Mouse (Mus musculus) embryonic facial prominence, embryonic 10.5 days (tissue): ENCODE measurements at regions not wholly inside any gene's neighbourhood (a gene's known extent, or its start where the extent isn't known, plus 50 kb on each side); places are given as distances from the start of the nearest gene placed in this dataset.

ENCODE experiments used
- DNase-seq: peaks from one replicate; pipeline ENCODE4 v3.0.0-alpha.2; 2017; ENCODE audit warnings: low spot score
- H3K27ac ChIP-seq: fragments of 300-500 bp; sonication (generic); replicated peaks from 2 replicates; pipeline ENCODE4 v1.5.1; 2016; ENCODE audit warnings: mild to moderate bottlenecking
- H3K27me3 ChIP-seq: fragments of 300-500 bp; sonication (generic); replicated peaks from 2 replicates; pipeline ENCODE4 v1.6.1; 2016; ENCODE audit warnings: low read depth, mild to moderate bottlenecking; ENCODE audit not compliant: poor library complexity, severe bottlenecking
- H3K36me3 ChIP-seq: fragments of 300-500 bp; sonication (generic); replicated peaks from 2 replicates; pipeline ENCODE4 v1.6.1; 2016; ENCODE audit warnings: mild to moderate bottlenecking, moderate library complexity
- H3K4me1 ChIP-seq: fragments of 300-500 bp; sonication (generic); 2 replicates; pipeline ENCODE4 v1.6.1; 2016
- H3K4me3 ChIP-seq: fragments of 300-500 bp; sonication (generic); 2 replicates; pipeline ENCODE4 v1.5.1; 2016; ENCODE audit warnings: mild to moderate bottlenecking, moderate library complexity
- H3K9me3 ChIP-seq: fragments of 300-500 bp; sonication (generic); 2 replicates; pipeline ENCODE4 v1.6.1; 2016; ENCODE audit warnings: mild to moderate bottlenecking
- WGBS: fragments of 180-500 bp; shearing (Covaris S2); methylation state at CpG from one replicate; pipeline ENCODE4 v1.1.7; 2016; 5-methylcytosine and 5-hydroxymethylcytosine counted together

- H3K27me3 ChIP-seq = no peaks in the 10 kb centered on the region
- WGBS = 48% methylated on average over 14 of the region's 14 CpGs
- no peak overlapping the region for H3K27ac ChIP-seq
- DNase-seq = peak; percentile 17
- H3K9me3 ChIP-seq = no peaks in the 10 kb centered on the region
- H3K4me1 ChIP-seq = peaks cover 16% of the 10 kb centered on the region
- H3K36me3 ChIP-seq = no peaks in the 10 kb centered on the region
- H3K4me3 ChIP-seq = no peak overlapping the region
These were observed 676.1 kb downstream of the Epm2a start for GRCm38 (mm10) chr10:12019159-12019779.

- Histone ChIP-seq H3K36me3 (no peaks in the 10 kb centered on the region), H3K27me3 (no peaks in the 10 kb centered on the region), H3K4me1 (peaks cover 16% of the 10 kb centered on the region), H3K4me3 (no peak overlapping the region), H3K27ac (no peak overlapping the region), H3K9me3 (no peaks in the 10 kb centered on the region)
- WGBS = 90% methylated on average over 4 of the region's 4 CpGs
- DNase-seq = no peak
These were observed 677.4 kb downstream of the Epm2a start for GRCm38 (mm10) chr10:12020576-12020975.

GRCm38 (mm10) chr10:12035159-12035558 is 692.0 kb downstream of the Epm2a start:
- Histone ChIP-seq H3K27me3 (no peaks in the 10 kb centered on the region), H3K4me3 (no peak overlapping the region), H3K27ac (no peak overlapping the region), H3K4me1 (no peaks in the 10 kb centered on the region), H3K36me3 (no peaks in the 10 kb centered on the region), H3K9me3 (no peaks in the 10 kb centered on the region)
- 48% methylated on average over 1 of the region's 1 CpGs for WGBS
- DNase-seq = no peak

- no peaks in the 10 kb centered on the region for H3K36me3 ChIP-seq
- H3K27ac ChIP-seq = no peak overlapping the region
- no peaks in the 10 kb centered on the region for H3K27me3 ChIP-seq
- no peak overlapping the region for H3K4me3 ChIP-seq
- WGBS = 67% methylated on average over 2 of the region's 2 CpGs
- H3K9me3 ChIP-seq = no peaks in the 10 kb centered on the region
- no peaks in the 10 kb centered on the region for H3K4me1 ChIP-seq
- DNase-seq = no peak
These were observed 702.7 kb downstream of the Epm2a start for GRCm38 (mm10) chr10:12045937-12046336.

- Histone ChIP-seq H3K27me3 (no peaks in the 10 kb centered on the region), H3K4me1 (no peaks in the 10 kb centered on the region), H3K27ac (no peak overlapping the region), H3K4me3 (no peak overlapping the region), H3K36me3 (no peaks in the 10 kb centered on the region), H3K9me3 (no peaks in the 10 kb centered on the region)
- WGBS = 73% methylated on average over 1 of the region's 1 CpGs
- no peak for DNase-seq
These were observed 716.5 kb downstream of the Epm2a start for GRCm38 (mm10) chr10:12059728-12060127.

GRCm38 (mm10) chr10:12061069-12061861 is 718.1 kb downstream of the Epm2a start:
- H3K36me3 ChIP-seq = no peaks in the 10 kb centered on the region
- DNase-seq = no peak
- H3K4me3 ChIP-seq = no peak overlapping the region
- WGBS = 92% methylated on average over 5 of the region's 5 CpGs
- no peaks in the 10 kb centered on the region for H3K9me3 ChIP-seq
- no peak overlapping the region for H3K27ac ChIP-seq
- H3K4me1 ChIP-seq = no peaks in the 10 kb centered on the region
- no peaks in the 10 kb centered on the region for H3K27me3 ChIP-seq

GRCm38 (mm10) chr10:12062302-12062701 is 719.1 kb downstream of the Epm2a start:
- WGBS = 80% methylated on average over 1 of the region's 1 CpGs
- no peak overlapping the region for H3K4me3 ChIP-seq

GRCm38 (mm10) chr10:12083961-12084360 is 740.8 kb downstream of the Epm2a start:
- Histone ChIP-seq H3K27me3 (no peaks in the 10 kb centered on the region), H3K36me3 (no peaks in the 10 kb centered on the region), H3K4me3 (no peak overlapping the region), H3K9me3 (no peaks in the 10 kb centered on the region), H3K4me1 (no peaks in the 10 kb centered on the region), H3K27ac (no peak overlapping the region)
- DNase-seq = no peak
- 98% methylated on average over 1 of the region's 1 CpGs for WGBS

More at GRCm38 (mm10) chr10:12062302-12062701, 719.1 kb downstream of the Epm2a start:
- no peak for DNase-seq
- H3K36me3 ChIP-seq = no peaks in the 10 kb centered on the region
- H3K9me3 ChIP-seq = no peaks in the 10 kb centered on the region
- H3K27ac ChIP-seq = no peak overlapping the region
- H3K27me3 ChIP-seq = no peaks in the 10 kb centered on the region
- H3K4me1 ChIP-seq = no peaks in the 10 kb centered on the region

GRCm38 (mm10) chr10:12092521-12092920 is 749.3 kb downstream of the Epm2a start:
- WGBS = 66% methylated on average over 1 of the region's 1 CpGs
- Histone ChIP-seq H3K27ac (no peak overlapping the region), H3K9me3 (no peaks in the 10 kb centered on the region), H3K36me3 (no peaks in the 10 kb centered on the region), H3K4me1 (no peaks in the 10 kb centered on the region), H3K27me3 (no peaks in the 10 kb centered on the region), H3K4me3 (no peak overlapping the region)
- DNase-seq = no peak

- Histone ChIP-seq H3K27ac (no peak overlapping the region), H3K27me3 (no peaks in the 10 kb centered on the region), H3K36me3 (no peaks in the 10 kb centered on the region), H3K9me3 (no peaks in the 10 kb centered on the region), H3K4me3 (no peak overlapping the region), H3K4me1 (no peaks in the 10 kb centered on the region)
- 87% methylated on average over 3 of the region's 3 CpGs for WGBS
- no peak for DNase-seq
These were observed 753.5 kb downstream of the Epm2a start for GRCm38 (mm10) chr10:12096678-12097077.

GRCm38 (mm10) chr10:12107001-12107418 is 762.2 kb downstream of the Utrn start:
- no peak overlapping the region for H3K4me3 ChIP-seq
- H3K27me3 ChIP-seq = no peaks in the 10 kb centered on the region
- H3K4me1 ChIP-seq = no peaks in the 10 kb centered on the region
- no peaks in the 10 kb centered on the region for H3K36me3 ChIP-seq
- DNase-seq = peak; percentile 60
- no peak overlapping the region for H3K27ac ChIP-seq
- H3K9me3 ChIP-seq = no peaks in the 10 kb centered on the region

- no peaks in the 10 kb centered on the region for H3K27me3 ChIP-seq
- WGBS = 80% methylated on average over 1 of the region's 1 CpGs
- DNase-seq = no peak
- H3K27ac ChIP-seq = no peak overlapping the region
- no peaks in the 10 kb centered on the region for H3K9me3 ChIP-seq
- no peaks in the 10 kb centered on the region for H3K36me3 ChIP-seq
- H3K4me1 ChIP-seq = no peaks in the 10 kb centered on the region
- H3K4me3 ChIP-seq = no peak overlapping the region
These were observed 757.4 kb downstream of the Utrn start for GRCm38 (mm10) chr10:12111720-12112119.

GRCm38 (mm10) chr10:12115767-12116166 is 753.4 kb downstream of the Utrn start:
- Histone ChIP-seq H3K27ac (no peak overlapping the region), H3K4me1 (no peaks in the 10 kb centered on the region), H3K4me3 (no peak overlapping the region), H3K27me3 (no peaks in the 10 kb centered on the region), H3K36me3 (no peaks in the 10 kb centered on the region), H3K9me3 (no peaks in the 10 kb centered on the region)
- DNase-seq = no peak
- 90% methylated on average over 3 of the region's 3 CpGs for WGBS
